Mouse (Mus musculus) E14TG2a.4 (cell line): ENCODE measurements around the gene Ipmk.

Experiments
- CTCF ChIP-seq: conservative IDR thresholded peaks from 2 replicates; pipeline ENCODE4 v1.5.1; 2014; ENCODE audit warnings: low read length
- POU5F1 ChIP-seq: IDR thresholded peaks from 2 replicates; pipeline ENCODE4 v1.6.1; 2014; ENCODE audit warnings: low read length, borderline replicate concordance

GRCm38 (mm10) chr10:71409948-71410347 lies 62.4 kb downstream of the Ipmk start:
- TF ChIP-seq CTCF, result no peak
- no peak for TF ChIP-seq POU5F1
